Mouse (Mus musculus): ENCODE measurements at regions not wholly inside any gene's neighbourhood (a gene's known extent, or its start where the extent isn't known, plus 50 kb on each side); places are given as distances from the start of the nearest gene placed in this dataset.

DNA sequence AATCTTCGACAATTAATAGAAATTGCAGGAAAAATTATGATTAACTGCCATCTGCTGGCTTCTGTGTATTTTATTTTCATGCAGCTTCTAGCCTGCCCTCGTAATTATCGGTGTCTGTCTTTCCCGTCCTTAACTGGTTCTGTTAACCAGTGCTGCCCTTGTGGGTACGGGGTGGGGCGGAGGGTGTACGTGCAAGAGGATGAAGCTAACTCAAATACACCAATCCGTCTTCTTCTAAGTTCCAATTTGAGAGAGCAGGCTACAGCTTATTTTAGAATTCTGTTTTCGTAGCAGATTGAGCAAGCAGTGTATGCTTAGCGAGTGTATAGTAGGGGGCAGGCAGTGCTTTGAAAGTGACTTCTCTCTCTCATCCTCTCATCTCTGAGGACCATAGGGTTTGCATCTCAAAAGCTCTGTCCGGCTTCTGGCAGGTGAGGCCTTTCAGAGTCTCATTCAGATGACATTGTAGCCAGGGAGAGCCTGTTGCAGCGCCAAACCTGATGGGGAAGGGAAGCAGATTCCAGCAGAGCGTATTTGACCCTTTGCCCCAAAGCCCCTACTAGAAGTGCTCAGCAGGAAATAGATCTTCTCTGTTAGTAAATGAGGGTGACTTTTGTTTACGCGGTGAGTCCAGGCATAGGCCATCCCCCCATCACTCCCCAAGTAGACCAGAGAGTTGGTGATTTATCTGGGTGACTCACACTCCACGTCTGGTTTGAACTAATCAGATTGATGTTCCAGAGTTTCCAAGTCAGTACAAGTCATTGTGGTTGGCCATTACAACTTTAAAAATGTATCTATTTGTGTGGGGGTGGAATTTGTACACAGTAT is 53.3 kb upstream of the Ptgfrn start:
- in situ Hi-C loops (cut with MboI, MseI), result loop anchor here in 1 of 2 experiments (10.0 kb wide), 1 partner anchor 1571 kb away; the partner anchor contains the start of gene Tspan2

DNA sequence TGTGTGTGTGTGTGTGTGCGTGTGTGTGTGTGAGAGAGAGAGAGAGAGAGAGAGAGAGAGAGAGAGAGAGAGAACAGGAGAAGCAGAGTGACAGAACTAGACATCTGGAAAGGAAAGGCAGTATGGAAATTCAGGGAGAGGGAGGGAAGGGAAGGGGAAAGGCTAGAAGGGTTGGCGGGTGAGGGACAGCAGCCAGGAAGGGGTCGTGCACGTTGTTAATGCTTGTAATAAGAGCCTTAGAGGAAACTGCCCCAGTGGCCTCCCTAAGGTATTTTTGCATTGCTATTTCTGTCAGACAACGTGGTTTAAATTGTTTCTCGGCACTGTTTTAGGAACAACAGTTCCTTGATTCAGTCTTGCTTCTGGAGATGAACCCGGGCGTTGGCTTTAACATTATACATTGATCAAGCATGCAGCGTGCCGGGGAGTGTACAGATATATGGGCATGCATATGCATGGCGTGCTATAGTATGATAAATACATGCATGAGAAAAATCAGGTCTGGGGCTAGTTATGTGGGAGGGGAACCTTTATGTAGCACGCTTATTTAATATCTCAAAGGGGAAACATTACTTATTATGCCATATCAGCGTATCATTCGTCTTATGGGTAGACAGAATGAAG is 52.6 kb upstream of the Ptgfrn start:
- in situ Hi-C loops (cut with MboI, MseI), result loop anchor here in 1 of 2 experiments (10.0 kb wide), 1 partner anchor 1572 kb away; the partner anchor contains the start of gene Tspan2

DNA sequence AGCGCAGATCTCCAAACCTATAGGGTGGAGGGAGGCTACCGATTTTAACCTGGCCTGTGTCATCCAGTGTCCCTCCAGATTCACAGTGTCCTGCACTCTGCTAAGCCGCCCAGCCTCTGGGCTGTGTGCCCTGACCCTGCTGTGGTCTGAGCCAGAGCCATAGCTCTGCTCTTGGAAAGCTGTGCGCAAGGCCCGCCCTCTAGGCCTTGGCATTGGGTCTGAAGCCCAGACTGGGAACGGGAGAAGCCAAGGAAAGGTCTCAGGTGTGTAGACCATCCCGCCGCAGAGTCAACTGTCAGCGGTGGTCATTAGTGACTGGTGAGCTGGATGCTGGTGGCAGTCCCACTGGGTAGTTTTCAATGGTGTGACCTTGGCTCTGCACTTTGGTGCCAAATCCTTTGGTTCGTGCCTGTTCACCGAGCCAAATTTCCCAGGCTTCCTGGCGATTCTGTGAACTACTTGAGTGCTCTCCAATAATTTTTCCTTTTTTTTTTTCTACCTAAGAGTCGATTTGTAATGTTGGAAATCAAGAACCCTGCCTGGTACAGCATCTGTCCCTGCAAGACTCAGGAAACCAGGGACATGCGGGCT is 52.0 kb upstream of the Ptgfrn start:
- in situ Hi-C loops (cut with MboI, MseI), result loop anchor here in 1 of 2 experiments (10.0 kb wide), 1 partner anchor 1573 kb away; the partner anchor contains the start of gene Tspan2

DNA sequence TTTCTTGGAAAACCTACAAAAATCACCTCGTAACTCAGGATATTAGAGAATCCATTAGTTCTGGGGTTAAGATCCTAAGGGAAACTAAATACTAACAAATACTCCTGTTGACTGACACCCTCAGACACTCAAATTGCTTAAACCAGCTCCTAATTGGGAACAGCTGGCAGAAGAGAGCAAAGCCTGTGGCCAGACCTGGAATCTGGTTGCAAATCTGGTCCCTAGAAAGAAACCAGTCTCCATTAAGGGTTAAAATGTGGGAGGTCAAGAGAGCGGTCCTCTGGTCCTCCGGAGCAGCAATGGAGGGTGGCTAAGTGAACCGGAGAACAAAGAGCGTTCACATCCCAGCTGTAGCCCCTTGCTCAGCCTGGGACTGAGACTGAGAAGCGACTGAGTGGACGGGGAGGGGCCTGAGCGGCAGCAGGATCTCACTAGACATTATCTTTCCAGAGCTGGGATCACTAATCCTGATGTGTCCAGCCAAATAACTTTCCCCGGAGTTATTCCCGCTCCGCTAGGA is 51.4 kb upstream of the Ptgfrn start:
- in situ Hi-C loops (cut with MboI, MseI), result loop anchor here in 1 of 2 experiments (10.0 kb wide), 1 partner anchor 1573 kb away; the partner anchor contains the start of gene Tspan2
